In the genomic region with DNA sequence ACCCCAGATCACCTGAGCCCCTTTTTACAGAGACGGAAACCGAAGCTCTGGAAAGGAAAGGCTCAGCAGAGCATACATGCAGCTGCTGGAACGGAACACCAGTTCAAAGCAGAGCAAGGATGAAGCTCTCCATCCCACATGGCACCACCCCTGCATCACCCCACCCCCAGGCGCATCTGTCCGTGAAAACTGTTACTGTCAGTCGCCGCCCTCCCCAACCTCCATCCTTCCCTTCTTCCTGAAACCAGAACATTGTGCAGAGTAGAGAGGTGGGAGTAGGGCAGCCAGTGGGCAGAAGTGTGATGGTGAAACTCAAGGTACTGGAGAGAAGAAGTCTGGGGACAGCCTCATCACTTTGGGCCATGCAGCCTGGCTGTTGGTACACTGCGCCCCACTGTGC, we compare ENCODE assay signal across 9 mouse cellular contexts.
DNase-seq lines count a peak whose midpoint lies in the region; ATAC-seq lines count a peak whose summit lies in the region.
"Had no signal": no experiment of that assay in that cellular context is flagged by ENCODE, and none has a peak within 500 bp of the region (broad histone marks: within the 10 kb centered on the region; RNA-seq: fewer than 3 reads in every experiment).

No protein-coding gene starts in this region.

- peak; percentile 68 to 75 for DNase-seq in left cerebral cortex, adult 18-20 months (ENCODE audit: low spot score in 2 of 2)
- no peak for DNase-seq in left cerebral cortex, postnatal 4 days
- DNase-seq in frontal cortex, postnatal 25 days (ENCODE audit: low spot score in 2 of 2) = peak; percentile 14 to 35
- DNase-seq in naive thymus-derived CD4-positive, alpha-beta T cell, adult 2 months (ENCODE audit: low read depth) = peak; percentile 24

- ATAC-seq in CD4-positive, CD25-positive, alpha-beta regulatory T cell, adult 4 months = peak; percentile 18
- no peak for ATAC-seq in megakaryocyte, adult 5-6 weeks (ENCODE audit: poor library complexity, severe bottlenecking)
- ATAC-seq in activated CD4-positive, CD25-positive, alpha-beta regulatory T cell, adult 4 months = no peak
- ATAC-seq: intestine, embryonic 15.5 days; liver, embryonic 12.5 days had no signal

- intact Hi-C loops in left cerebral cortex, postnatal 4 days (cut with DNase I) = no loop called here
